Mouse (Mus musculus) spleen, embryonic (tissue): Measurements from ENCODE around the gene S100a4.

Experiments used
- CTCF ChIA-PET: fragments of 350-600 bp; sonication (Branson Sonifier 250); formaldehyde crosslinking; loops from one replicate; lab custom pipeline; 2022; lab: Charles Lee

S100a4 gene

DNA sequence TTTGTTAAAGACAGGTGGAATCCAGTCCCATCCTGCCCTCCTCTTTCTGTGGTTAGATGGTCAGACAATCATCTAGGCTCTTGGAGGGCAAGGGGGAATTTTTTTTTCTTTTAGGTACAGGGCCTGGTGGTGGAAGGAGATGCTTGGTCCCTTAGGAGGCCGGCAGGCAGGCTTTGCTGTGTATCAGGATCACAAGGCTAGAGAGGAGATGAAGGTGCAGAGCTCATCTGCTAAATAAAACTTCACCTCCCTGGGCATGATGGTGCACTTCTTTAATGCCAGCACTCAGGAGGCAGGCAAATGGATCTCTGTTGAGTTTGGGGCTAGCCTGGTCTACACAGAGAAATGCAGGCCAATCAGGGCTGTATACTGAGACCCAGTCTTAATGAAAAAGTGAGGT, 12.3 kb downstream of the S100a4 start:
- CTCF ChIA-PET, result interaction anchor here (2.3 to 3.8 kb wide), 2 partner anchors 29 to 33 kb away, joined by 8 to 20 read pairs; no protein-coding TSS in a partner anchor

DNA sequence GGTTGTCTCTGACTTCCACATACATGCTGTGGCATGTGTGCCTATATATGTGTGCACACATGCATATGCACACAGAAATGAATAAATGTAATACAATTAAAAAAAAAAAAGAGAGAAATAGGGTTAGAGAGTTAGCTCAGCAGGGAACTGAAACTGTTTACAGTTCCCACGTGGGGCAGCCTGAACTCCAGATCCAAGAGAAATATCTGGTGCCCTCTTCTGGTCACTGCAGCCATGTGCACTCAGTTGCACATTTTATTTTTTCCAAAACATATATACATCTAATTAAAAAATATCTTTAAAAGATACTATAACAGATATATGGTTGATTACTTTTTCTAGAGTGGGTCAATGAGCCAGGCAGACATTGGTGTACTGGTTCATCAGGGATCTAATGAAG, 14.0 kb downstream of the S100a4 start:
- CTCF ChIA-PET, result no interaction called here

DNA sequence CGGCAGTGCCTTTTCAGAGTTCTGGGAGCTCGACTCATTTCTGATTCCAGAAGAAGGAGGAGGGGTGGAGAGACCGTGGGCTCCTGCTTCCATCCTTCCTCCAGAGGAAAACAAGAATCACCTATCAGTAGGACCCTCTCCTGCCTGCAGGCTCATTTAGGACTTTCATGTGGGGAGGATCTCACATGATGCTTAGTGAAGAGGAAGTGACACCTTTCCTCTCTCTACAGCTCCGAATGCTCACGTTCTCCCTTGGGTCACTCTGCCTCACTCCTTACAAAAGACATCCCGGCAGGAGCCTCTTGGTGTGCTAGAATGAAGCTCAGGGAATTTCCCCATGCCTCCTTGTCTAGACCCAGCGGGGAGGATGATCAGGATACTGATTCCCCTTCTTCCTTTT, 18.0 kb downstream of the S100a4 start:
- CTCF ChIA-PET, result no interaction called here

DNA sequence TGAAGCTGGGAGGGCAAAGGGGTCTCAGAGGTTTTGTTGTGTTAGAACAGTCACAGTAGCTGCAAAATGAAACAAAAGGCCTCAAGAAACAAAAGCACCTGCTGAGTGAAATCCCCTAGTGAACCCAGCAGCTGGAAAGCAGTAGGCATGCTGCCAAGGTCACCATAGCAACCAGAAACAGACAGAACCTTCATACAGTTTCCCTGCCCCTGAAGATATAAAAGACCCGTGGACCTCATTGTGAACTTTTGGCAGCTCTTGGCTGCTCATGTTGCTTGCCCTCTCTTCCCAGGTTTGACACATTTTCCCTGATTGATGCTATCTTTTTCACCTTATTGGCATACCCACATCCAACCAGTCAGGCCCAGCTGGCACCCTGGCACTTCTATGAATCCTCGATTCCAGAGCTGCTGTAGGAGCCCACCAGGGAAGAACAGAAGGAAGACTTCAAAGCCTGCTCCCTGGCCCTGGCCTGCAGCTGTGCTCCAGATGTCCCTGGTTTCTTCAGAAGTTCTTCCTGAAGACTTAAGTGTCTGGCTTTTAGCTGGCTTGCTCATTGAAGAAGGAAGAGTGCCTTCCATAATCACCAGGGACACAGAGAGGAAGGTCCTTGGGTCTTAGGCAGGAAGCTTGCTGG, 20.0 kb downstream of the S100a4 start:
- CTCF ChIA-PET, result interaction anchor here (1.6 kb wide), 1 partner anchor 10 kb away, joined by 4 read pairs; no protein-coding TSS in a partner anchor

DNA sequence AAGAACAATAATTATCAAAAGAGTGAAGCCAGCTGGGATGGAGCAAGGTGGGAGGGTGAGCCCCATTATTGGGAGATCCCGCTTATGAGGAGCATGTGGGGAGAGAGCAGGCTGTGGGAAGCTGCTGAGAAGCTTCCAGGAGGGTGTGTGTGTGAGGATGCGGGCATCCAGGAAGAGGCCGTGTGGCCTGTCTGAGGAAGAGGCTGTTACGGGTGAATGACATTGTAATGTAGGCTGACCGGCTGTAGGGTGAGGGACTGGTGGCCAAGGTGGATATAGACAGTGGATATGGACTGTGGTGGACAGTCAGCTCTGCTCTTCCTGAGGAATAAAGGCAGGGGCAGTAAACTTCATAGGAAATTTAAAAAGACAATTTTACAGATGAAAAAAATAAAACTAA, 21.9 kb downstream of the S100a4 start:
- CTCF ChIA-PET, result no interaction called here

DNA sequence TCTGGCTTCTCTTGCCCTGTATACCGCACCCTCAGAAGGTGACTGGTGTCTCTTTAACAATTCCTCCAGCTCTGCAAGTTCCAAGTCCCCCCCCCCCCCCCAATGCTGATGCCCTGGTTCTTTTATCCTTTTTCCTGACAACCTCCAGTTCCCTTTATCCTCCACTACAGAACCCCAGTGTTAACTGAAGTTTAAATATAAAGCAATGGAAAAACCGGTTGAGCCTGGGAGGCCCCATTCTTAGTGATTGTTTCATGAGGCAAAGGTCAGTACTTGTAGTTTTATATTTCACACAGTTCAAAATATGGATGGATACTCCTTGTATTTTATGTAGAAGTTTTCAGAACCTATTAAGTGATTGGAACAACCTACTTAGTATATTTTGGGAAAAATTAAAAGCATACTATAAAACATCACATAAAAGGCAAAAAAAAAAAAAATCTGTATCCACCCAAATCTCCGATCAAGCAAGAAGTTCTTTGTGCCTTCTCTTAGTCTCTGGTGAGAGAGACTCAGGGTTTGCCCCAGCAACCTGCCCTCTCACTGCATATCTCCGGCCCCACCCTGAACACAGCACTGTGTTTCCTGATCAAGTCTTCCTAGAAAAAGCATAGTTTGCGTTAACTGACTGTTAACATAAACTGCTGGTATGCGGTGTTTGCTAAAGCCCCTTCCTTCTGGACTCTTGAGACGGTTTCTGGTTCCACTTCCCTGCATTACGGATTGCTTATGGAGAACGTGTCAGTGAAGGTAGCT, 22.9 kb downstream of the S100a4 start:
- CTCF ChIA-PET, result no interaction called here

DNA sequence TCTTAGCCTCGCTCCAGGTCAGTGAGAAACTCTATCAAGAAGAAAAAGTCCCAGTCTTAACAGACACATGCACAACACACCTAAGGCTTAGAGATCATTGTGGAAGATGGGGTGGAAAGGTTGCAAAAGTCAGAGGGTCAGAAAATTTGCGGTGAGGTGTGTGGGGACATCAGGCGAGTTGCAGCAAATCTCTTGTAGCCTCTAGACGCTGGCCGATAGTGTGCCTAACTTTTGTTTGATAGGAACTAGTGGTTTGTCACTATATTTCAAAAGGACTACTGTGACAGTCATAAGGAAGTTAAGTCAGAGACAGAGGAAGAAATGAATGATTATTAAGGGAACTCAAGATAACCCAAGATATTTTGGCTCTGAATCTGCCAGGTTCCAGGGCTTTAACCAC, 23.8 kb downstream of the S100a4 start:
- CTCF ChIA-PET, result no interaction called here

DNA sequence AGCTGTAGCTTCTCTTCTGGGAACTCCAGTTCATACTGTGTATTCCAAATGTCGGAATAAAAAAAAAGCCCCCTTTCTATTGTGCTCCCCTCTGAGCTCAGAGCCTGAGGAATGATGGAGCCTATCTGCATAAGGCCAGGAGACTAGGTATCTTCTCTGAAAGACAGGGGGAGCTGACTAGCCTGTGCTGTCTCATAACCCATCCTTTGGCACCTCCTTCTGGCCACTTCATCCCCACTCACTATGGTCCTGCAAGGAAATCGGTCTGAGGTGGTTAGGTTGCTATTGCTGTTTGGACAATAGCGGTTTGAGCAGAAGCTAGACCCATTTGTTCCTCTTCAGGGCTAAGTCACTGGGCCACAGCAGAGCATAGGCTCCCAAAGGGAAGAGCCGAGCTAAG, 24.2 kb downstream of the S100a4 start:
- CTCF ChIA-PET, result no interaction called here

DNA sequence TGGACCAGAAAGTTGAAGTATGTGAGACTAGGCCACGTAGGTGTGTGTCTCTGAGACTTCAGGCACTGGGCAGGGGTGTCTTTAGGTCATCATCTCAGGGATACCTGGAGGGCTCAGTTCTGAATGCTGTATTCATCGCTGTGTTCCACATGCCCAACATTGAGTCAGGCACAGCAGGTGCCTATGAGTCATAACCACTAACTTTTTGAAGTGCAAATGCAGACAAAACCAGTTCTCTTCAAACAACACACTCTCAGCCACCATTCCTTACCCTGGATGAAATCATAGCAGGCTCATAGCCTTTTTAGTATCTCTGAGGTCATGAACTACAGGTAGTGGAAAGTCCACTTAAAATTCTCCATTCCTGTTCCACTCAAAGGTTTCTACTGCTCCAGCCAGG, 25.7 kb downstream of the S100a4 start:
- CTCF ChIA-PET, result no interaction called here

DNA sequence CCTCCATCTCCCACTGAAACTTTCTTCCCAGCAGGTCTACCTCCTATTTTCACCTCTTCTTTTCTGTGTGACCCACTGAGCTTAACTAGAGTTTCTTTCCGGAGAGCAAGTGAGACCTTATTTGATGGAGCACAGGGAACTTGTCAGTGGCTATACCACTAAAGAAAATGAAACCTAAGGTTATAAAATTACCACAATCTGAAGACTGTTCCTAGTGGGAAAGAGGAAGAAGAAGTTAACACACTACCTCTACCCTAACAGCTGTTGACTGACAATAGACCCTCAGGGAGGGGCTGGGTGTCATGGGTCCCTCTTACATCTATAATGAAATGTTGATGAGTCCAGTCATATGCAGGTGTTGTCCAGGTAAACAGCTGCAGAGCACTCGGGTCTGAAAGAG, 28.4 kb downstream of the S100a4 start:
- CTCF ChIA-PET, result no interaction called here

DNA sequence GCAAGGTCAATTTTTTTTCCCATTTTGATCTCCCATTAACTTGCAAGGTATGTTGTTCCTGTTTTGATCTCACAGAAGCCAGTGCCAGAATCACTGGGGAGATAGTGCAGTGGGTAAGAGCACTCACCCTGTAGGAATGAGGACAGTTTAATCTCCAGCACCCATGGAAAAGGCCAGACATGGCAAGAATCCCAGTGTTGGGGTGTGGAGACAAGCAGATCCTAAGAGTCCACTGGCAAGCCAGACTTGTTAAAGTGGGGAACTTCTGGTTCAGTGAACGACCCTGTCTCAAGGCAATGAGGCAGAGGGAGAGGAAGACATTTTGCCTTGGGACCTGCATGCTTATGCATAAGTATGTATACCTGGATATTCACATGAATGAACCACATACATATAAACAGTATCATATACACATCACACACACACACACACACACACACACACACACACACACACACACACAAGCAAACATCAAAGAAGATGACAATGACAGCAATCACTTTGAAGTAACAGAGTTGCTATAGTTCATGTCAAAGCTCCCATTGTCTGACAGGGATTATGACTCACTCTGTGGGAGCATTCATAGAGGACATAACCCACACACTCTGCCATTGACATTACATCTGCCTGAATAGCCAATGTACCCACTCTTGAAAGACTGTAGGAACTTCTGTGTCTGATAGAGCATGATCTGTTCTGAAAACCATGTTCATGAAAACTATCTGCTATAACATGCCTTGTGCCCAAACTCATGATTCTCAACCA, 35.1 kb downstream of the S100a4 start:
- CTCF ChIA-PET, result interaction anchor here (0.6 kb wide), 2 partner anchors 14 to 1471 kb away, joined by 3 to 5 read pairs; no protein-coding TSS in a partner anchor

DNA sequence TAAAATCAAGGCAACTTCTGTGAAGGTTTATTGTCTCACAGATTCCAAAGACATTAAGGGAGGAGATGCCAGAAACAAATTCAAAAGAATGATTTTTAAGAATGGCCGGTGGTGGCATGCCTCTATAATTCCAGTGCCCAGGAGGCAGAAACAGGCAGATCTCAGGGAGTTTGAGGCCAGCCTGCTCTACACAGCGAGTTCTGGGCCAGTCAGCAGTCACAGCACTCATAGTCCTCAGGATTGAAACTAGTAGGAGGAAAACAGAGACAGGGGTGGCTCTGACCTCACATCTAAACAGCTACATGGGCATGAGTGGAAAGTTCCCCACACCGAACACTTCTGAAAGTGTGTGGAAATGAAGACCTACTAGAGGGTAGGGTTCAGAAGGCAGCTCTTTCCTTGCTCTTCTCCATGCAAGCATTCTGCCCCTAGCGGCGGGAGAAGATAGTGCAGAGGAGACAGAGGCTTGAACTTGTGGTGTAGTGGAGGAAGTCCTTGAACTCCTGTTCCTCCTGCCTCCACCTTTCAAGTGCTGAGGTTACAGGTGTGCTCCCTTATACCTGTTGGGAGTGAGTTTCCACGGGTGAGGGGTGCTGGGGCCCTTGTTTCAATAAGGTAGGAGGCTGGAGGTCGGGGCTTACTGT, 36.1 kb downstream of the S100a4 start:
- CTCF ChIA-PET, result interaction anchor here (0.6 kb wide), 2 partner anchors 13 to 1472 kb away, joined by 3 to 5 read pairs; no protein-coding TSS in a partner anchor

DNA sequence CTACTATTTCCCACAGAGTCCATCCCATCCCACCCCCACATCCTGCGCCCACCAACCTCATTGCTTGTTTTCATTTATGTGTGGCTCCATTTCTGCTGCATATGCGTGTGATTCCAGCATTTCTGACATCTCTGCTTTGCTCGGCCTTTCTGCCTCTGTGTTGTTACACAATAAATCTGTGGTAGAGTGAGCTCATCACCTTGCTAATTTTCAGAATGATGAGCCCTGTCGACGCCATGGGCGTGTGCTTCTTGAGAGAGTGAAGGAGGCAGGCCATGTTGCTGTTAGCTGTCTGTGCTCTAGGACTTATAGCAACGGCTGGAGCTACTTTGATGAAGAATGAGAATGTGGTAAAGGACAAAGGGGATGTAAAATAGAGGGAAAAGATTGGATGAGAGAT, 37.4 kb downstream of the S100a4 start:
- CTCF ChIA-PET, result no interaction called here

DNA sequence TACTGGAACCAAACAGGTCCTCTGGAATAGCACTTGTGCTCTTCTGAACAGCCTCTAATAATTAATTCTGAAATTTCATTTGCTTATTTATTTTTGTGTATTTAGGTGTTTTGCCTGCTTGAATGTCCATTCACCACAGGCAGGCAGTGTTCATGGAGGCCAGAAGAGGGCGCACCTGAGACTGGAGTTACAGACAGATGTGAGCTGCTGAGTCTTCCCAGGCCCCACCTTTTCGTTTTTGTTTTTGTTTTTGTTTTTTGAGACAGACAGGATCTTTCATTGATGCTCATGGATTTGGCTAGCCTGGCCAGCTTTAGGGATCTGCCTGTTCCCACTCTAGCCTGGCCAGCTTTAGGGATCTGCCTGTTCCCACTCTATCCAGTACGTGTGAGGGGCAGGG, 40.6 kb downstream of the S100a4 start:
- CTCF ChIA-PET, result no interaction called here

DNA sequence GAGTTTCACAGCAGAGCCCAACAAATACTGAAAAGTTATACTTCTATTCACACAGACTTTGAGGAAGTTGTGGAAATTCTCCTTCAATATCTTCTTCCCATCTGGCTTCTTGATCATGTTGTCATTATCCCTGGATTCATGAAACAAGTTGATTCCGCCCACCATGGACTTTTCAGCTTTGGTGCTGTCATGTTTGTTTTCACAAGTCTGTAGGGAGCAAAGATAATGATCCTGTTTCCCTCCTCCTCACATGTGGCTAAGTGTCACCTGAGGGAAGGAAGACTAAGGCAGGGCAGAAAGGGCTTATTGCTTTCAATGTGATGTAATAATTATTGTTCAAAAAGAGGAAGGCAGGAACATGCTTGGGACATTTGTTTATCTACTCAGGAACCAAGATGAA, 43.7 kb downstream of the S100a4 start:
- CTCF ChIA-PET, result no interaction called here

DNA sequence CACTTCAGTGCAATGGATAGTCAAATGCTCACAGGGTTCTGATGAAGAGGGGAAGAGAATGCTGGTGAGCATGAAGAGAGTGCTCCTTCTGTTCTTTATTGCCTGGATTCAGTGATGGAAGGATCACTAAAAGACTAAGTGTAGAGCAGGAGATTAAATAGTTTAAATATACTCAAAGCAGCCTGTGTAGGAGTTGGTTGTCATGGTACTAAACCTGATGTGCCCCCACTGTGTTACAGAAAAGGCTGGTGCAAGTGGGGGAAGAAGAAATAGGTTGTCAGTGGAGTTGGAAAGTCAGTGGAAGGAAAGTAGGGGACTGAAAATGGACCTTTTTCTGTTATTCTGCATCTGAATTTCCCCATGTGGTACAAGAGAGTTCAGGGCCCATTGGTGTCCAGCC, 45.4 kb downstream of the S100a4 start:
- CTCF ChIA-PET, result no interaction called here

DNA sequence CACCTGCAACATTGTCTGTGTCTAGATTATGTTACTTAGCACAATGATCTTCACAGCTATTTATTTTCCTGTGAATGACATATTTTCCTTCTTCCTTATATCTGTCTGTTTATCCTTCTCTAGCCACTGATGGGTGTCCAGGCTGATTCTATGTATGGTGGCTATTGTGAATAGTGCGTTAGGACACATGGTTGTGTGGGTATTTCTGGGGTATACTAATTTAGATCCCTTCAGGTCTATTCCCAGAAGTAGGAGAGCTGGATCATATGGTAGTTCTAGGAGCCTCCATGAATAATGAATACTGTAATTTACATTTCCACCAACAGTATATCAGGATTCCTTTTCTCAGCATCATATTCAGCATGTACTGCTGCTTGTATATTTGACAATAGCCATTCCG, 46.3 kb downstream of the S100a4 start:
- CTCF ChIA-PET, result no interaction called here

DNA sequence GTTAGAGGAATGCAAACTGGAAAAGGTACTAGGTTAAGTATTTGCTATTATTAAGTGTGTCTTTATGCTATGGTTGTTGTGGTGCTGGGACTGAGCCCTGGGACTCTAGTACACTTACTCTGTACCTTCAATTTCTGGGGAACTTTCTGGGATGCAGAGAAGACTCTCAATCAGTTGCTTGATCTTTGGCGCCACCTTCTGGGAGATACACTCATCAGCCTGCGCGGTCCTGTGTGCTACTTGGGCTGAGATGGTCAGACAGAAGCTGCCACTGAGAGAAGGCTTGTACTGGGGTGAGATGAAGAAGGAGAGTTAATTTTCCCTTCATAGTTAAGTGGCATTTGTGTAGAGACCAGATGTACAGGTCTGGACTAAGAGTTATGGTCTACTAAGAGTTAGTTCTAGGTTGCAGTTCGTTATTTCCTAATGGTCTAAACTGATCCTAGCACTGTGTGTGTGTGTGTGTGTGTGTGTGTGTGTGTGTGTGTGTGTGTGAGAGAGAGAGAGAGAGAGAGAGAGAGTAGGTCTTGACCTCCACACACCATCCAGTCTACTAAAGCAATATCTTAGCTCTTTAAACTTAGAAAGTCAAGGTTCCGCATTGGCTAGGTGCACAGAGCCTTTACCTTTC, 49.4 kb downstream of the S100a4 start:
- CTCF ChIA-PET, result interaction anchor here (0.7 kb wide), 2 partner anchors 14 to 51 kb away, joined by 3 to 4 read pairs; no protein-coding TSS in a partner anchor

DNA sequence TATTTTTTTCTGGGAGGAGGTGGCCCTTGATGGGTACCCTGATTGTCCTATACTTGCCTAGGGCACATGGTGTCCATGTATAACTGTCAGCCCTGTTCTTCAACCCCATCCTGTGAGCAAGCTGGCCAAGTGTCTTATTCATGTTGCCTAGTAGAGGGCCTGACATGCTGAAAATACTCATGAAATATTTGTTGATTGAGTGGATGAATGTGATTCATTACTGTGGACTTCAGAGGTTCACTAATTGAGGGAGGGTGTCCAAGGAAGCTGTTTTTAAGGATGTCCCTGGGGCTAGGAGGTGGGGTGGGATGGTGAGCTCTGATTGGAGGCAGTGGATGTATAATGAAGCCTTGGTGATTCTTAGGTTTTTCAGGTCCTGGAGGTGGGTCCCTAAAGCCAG, 50.1 kb downstream of the S100a4 start, which contains the start of gene S100a7a:
Gene S100a7a, plus strand, starts transcription at position 301 of the 400 bp plus-strand sequence.
- CTCF ChIA-PET, result no interaction called here
